Mouse (Mus musculus) monocyte, adult 5-6 weeks (primary cell): ENCODE measurements around the gene Tmem255b. TPM values are rescaled to one million over a fixed set of nuclear protein-coding genes. Genes with fewer than 3 reads are reported as not detected.

Experiments used
- ATAC-seq: fragments of 153-309, 156-312 bp; replicated peaks from 2 replicates; pipeline ENCODE4 v1.8.0; 2017; ENCODE audit warnings: mild to moderate bottlenecking; ENCODE audit not compliant: low TSS enrichment, insufficient number of reproducible peaks, severe bottlenecking, poor library complexity, low FRiP score
- total RNA-seq: library from RNA; stranded (forward); fragments of 200-1000, 200-491, 200-594 nt; gene quantifications from 3 replicates; pipeline ENCODE4 v1.2.3, GENCODE M21; 2017

The Tmem255b gene
- total RNA-seq, 1 experiment from 2014 or later: not detected

DNA sequence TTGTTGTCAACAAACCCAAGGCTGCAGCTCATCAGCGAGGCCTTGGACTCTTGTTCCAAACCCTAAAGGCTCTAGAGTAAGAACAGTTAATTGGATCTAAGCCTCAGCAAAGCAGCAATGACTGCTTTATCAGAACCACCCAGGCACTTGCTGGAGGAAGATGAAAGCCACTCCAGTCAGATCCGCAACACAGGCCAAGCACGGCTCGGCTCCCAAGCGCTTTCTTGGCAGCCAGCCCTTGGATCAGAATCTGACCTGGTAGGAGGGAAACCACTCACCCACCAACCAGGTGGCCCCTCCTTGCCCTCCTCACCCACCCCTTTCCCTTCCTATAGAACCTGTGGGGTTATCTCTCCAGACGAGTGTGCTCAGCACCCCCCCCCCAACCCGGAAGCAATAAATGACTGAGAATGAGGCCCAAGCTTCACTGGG, 81.0 kb downstream of the Tmem255b start:
- ATAC-seq: no peak

DNA sequence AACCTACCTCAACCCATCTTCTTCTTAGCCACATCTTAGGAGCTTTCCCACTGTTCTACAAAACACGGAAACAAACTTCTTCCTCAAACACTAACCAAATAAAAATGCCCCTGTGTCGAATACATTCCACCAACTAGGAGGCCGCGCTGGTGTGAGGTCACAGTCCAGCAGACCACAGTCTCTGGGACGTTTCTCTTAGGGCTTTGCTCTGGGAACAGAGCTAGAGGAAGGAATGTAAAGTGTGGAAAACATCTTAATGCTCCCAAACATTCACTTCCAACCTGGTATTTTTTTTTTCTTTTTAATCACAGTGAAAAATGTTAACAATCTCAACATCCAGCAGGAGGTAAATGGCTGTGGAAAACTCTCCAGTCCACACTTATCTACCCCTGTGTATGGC, 81.7 kb downstream of the Tmem255b start:
- ATAC-seq: no peak

DNA sequence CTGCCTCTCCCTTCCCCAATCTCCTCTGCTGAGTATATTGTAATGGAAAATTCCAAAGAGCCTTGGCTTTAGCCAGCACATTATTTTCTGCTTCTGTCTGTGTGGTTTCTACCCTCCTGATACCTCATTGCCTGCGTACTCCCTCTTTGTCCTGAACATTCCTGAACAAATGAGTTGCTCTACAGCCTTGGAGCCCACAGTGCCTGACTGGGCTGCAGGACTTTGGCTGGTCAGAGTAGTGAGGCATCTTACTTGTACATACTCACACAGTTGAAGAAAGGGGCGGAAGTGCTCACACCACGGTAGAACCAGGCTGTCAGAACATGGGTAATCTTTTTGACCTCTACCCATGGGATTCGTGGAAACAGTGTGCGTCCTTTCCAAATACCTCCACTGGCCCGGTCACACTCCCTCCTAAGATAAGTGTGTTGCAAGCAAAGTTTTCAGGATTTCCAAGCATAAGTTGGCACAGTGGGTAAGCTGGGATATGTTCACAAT, 82.3 kb downstream of the Tmem255b start:
- no peak for ATAC-seq

Other genes starting within 250 kb of the Tmem255b start
- 0.57 to 0.85 TPM in 2 of 3 replicates, not detected in the other for gene Grtp1, start 234.6 kb upstream of the Tmem255b start, total RNA-seq
- not detected in 3 replicates for gene Adprhl1, start 181.0 kb upstream of the Tmem255b start, total RNA-seq
- gene Dcun1d2, start 147.1 kb upstream of the Tmem255b start, total RNA-seq: 13.0 to 26.2 TPM (median 21.2 TPM) in 3 replicates
- 9.7 to 19.3 TPM (median 12.1 TPM) in 3 replicates for gene Tmco3, start 147.0 kb upstream of the Tmem255b start, total RNA-seq
- gene Tfdp1, start 96.4 kb upstream of the Tmem255b start, total RNA-seq: 14.2 to 20.1 TPM (median 16.1 TPM) in 3 replicates
- gene Atp4b, start 38.4 kb upstream of the Tmem255b start, total RNA-seq: not detected in 3 replicates
- not detected in 3 replicates for gene Grk1, start 30.1 kb upstream of the Tmem255b start, total RNA-seq
- gene Gas6, start 59.3 kb downstream of the Tmem255b start, total RNA-seq: 0.29 TPM in 1 of 3 replicates, not detected in the others
- 1.9 to 6.2 TPM (median 3.1 TPM) in 3 replicates for gene 1700029H14Rik, start 127.3 kb downstream of the Tmem255b start, total RNA-seq
- 276 to 375 TPM (median 323 TPM) in 3 replicates for gene Rasa3, start 242.4 kb downstream of the Tmem255b start, total RNA-seq